ENCODE assay signal across 23 mouse cellular contexts in genomic region chr13:38529576-38529975, GRCm38 (mm10).
"Had no signal": no experiment of that assay in that cellular context is flagged by ENCODE, and none has a peak within 500 bp of the region (broad histone marks: within the 10 kb centered on the region; RNA-seq: fewer than 3 reads in every experiment).

No protein-coding gene starts in this region.

- H3K27ac ChIP-seq: heart, adult 2 months; hindbrain, embryonic 10.5 days; hindbrain, embryonic 12.5 days; hindbrain, embryonic 14.5 days; intestine, embryonic 15.5 days; layer of hippocampus, adult 2 months; left cerebral cortex, adult 2 months; limb, embryonic 10.5 days; limb, embryonic 12.5 days; liver, embryonic 12.5 days; liver, embryonic 15.5 days had no signal

- H3K4me2 ChIP-seq: hindbrain, embryonic 14.5 days had no signal

- H3K9ac ChIP-seq: heart, embryonic 15.5 days; hindbrain, embryonic 12.5 days; hindbrain, embryonic 14.5 days; intestine, embryonic 15.5 days; limb, embryonic 12.5 days; liver, embryonic 12.5 days; liver, embryonic 15.5 days; liver, postnatal 0 days had no signal

- H3K27me3 ChIP-seq: hindbrain, embryonic 12.5 days; intestine, embryonic 15.5 days; limb, embryonic 12.5 days had no signal

- DNase-seq: gastrocnemius, postnatal 14 days; heart, adult 2 months; heart, postnatal 4 days; kidney, adult 18-20 months; kidney, adult 8-10 months; kidney, postnatal 10 days; kidney, postnatal 25 days; kidney, postnatal 4 days; liver, postnatal 0 days had no signal

- H3K4me3 ChIP-seq: heart, adult 2 months; heart, embryonic 13.5 days; heart, embryonic 15.5 days; intestine, embryonic 15.5 days; layer of hippocampus, adult 2 months; left cerebral cortex, adult 2 months; limb, embryonic 10.5 days; limb, embryonic 12.5 days; liver, embryonic 15.5 days had no signal

- ATAC-seq: hindbrain, embryonic 16.5 days; inflammation-experienced regulatory T-cells, adult 6 months; liver, embryonic 12.5 days; liver, postnatal 0 days had no signal

- H3K36me3 ChIP-seq: heart, embryonic 15.5 days; hindbrain, embryonic 12.5 days; intestine, embryonic 15.5 days; limb, embryonic 12.5 days; liver, embryonic 12.5 days; liver, embryonic 15.5 days had no signal

- H3K9me3 ChIP-seq: heart, embryonic 13.5 days; heart, embryonic 15.5 days; hindbrain, embryonic 10.5 days; hindbrain, embryonic 12.5 days; intestine, embryonic 15.5 days; limb, embryonic 10.5 days; limb, embryonic 12.5 days; liver, embryonic 12.5 days; liver, embryonic 15.5 days had no signal
